Mouse (Mus musculus): Measurements from ENCODE around the gene Psen1.

The Psen1 gene

GRCm38 (mm10) chr12:83780181-83780580 is 92.2 kb downstream of the Psen1 start:
- DNase-seq: no peak

DNA sequence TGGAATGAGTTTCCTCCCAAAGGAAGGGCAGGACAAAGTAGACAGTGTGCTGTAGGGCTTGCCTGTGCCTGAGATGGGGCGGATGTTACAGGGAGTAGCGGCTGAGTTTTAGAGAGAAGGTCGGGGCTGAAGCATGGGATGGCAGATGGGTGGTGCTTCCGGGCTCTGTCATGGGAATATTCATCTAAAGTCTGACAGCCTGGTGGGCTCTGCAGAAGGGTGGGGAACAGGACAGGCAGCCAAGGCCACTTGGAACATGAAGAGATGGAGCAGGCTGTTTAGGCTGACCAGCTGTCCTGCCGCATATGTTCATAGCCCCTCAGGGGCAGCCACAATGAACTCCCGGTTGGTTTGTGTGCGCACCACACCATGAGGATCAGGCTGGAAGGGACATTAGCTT is 93.3 kb downstream of the Psen1 start:
- DNase-seq: no peak

DNA sequence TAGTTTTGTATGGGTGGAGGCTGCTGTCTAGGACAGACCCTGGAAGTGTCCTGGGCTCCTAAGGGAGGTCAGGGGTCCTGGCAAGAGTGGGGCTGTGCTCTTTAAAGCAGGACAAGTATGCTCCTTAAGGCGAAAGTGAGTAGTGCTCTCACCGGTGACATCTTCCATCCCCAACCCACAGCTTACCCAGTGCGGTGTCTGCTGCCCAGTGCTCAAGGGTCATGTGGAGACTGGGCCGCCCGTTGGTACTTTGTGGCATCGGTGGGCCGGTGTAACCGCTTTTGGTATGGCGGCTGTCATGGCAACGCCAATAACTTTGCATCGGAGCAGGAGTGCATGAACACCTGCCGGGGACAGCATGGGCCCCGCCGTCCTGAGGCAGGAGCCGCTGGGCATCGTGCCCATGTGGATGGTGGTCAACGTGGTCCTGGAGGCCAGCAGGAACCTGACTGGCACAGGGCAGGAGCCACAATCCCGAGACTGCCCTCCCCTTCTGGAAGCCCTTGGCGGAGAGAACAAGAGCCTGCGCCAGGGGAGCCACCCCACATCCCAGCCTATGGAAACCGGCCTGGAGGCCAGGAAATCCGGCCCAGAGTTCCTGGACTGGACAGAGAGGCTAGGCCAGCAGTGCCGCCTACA is 93.8 kb downstream of the Psen1 start:
- no peak for DNase-seq

- no peak for DNase-seq
Observed at GRCm38 (mm10) chr12:83782669-83783068, 94.7 kb downstream of the Psen1 start.
